Mouse (Mus musculus) midbrain, embryonic 16.5 days (tissue): ENCODE measurements around the gene Fam118a. TPM values are rescaled to one million over a fixed set of nuclear protein-coding genes. Genes with fewer than 3 reads are reported as not detected.

ENCODE experiments used
- ATAC-seq: fragments of 200-750 bp; cut with Nextera tagmentation; 2 replicates; pipeline ENCODE4 v1.8.0; 2017; ENCODE audit warnings: moderate TSS enrichment
- H3K27ac ChIP-seq: fragments of 300-500 bp; sonication (generic); 2 replicates; pipeline ENCODE4 v1.5.1; 2014; ENCODE audit warnings: mild to moderate bottlenecking, low read length, mixed read lengths
- H3K27me3 ChIP-seq: fragments of 300-500 bp; sonication (generic); 2 replicates; pipeline ENCODE4 v1.6.1; 2014; ENCODE audit warnings: low read depth, low read length, mixed read lengths; ENCODE audit not compliant: control insufficient read depth, insufficient read depth
- H3K36me3 ChIP-seq: fragments of 300-500 bp; sonication (generic); 2 replicates; pipeline ENCODE4 v1.6.1; 2014; ENCODE audit warnings: mild to moderate bottlenecking, low read length, moderate library complexity, mixed read lengths; ENCODE audit not compliant: control insufficient read depth, insufficient read depth
- H3K4me1 ChIP-seq: fragments of 300-500 bp; sonication (generic); 2 replicates; pipeline ENCODE4 v1.6.1; 2014; ENCODE audit warnings: mild to moderate bottlenecking, low read length, mixed read lengths; ENCODE audit not compliant: control insufficient read depth, insufficient read depth
- H3K4me2 ChIP-seq: fragments of 300-500 bp; sonication (generic); 2 replicates; pipeline ENCODE4 v1.6.1; 2014; ENCODE audit warnings: mild to moderate bottlenecking, low read length, mixed read lengths
- H3K4me3 ChIP-seq: fragments of 300-500 bp; sonication (generic); 2 replicates; pipeline ENCODE4 v1.5.1; 2014; ENCODE audit warnings: low read depth, mild to moderate bottlenecking, low read length, moderate library complexity, mixed read lengths
- H3K9ac ChIP-seq: fragments of 300-500 bp; sonication (generic); 2 replicates; pipeline ENCODE4 v1.6.1; 2014; ENCODE audit warnings: low read depth, low read length, mixed read lengths
- H3K9me3 ChIP-seq: fragments of 300-500 bp; sonication (generic); replicated peaks from 2 replicates; pipeline ENCODE4 v1.6.1; 2014; ENCODE audit warnings: mild to moderate bottlenecking, low read length, mixed read lengths; ENCODE audit not compliant: control insufficient read depth, poor library complexity, severe bottlenecking
- WGBS: fragments of 180-500 bp; shearing (Covaris S2); extraction: QIAGEN DNeasy Blood & Tissue Kit; methylation state at CpG from one replicate; pipeline ENCODE4 v1.1.7; 2014; 5-methylcytosine and 5-hydroxymethylcytosine counted together
- polyA plus RNA-seq: library from polyadenylated mRNA; unstranded; fragments of >200 nt; fragmentation: Nextera tagmentation; extraction: Ambion mirVana; gene quantifications from 2 replicates; pipeline ENCODE4 v1.2.1, GENCODE M21; 2015

Gene Fam118a
- polyA plus RNA-seq, 1 experiment from 2014 or later, result 34.7 TPM

DNA sequence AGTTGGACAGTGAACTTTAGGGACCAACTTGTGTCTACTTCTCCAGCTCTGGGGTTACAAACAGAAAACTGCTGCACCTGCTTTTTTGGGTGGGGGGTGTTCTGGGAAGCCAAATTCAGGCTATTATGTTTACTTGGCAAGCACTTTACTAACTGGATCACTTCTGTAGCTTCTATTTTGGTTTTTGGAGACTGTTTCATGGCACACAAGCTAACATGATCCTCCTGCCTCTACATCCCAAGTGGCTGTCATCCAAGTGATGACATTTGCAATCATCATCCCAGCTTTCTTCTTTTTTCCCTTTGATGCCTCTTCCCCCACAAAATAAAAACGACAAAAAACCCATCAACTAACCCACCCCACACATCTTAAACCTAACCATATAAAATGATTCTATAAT is 56.9 kb downstream of the Fam118a start:
- Histone ChIP-seq H3K4me1 (no peaks in the 10 kb centered on the region), H3K36me3 (no peaks in the 10 kb centered on the region), H3K27ac (no peak overlapping the region), H3K4me2 (no peak overlapping the region), H3K27me3 (no peaks in the 10 kb centered on the region), H3K9ac (no peak overlapping the region), H3K9me3 (no peaks in the 10 kb centered on the region), H3K4me3 (no peak overlapping the region)
- no peak for ATAC-seq
- 77% methylated on average over 1 of the region's 1 CpGs for WGBS

Other genes starting within 250 kb of the Fam118a start
- 3.5 and 4.3 TPM in 2 replicates for gene Phf21b, start 172.9 kb upstream of the Fam118a start, polyA plus RNA-seq
- 0.87 and 0.90 TPM in 2 replicates for gene Gm29666, start 108.9 kb upstream of the Fam118a start, polyA plus RNA-seq
- 24.2 and 27.9 TPM in 2 replicates for gene Nup50, start 105.5 kb upstream of the Fam118a start, polyA plus RNA-seq
- 24.5 and 25.9 TPM in 2 replicates for gene 5031439G07Rik, start 40.4 kb upstream of the Fam118a start, polyA plus RNA-seq
- gene Upk3a, start 11.8 kb upstream of the Fam118a start, polyA plus RNA-seq, result 0.77 and 1.1 TPM in 2 replicates
- gene Smc1b, start 103.0 kb downstream of the Fam118a start, polyA plus RNA-seq, result 0.15 TPM in 2 replicates
- 0.78 and 1.4 TPM in 2 replicates for gene Ribc2, start 103.1 kb downstream of the Fam118a start, polyA plus RNA-seq
- gene Fbln1, start 177.0 kb downstream of the Fam118a start, polyA plus RNA-seq, result 38.9 and 41.1 TPM in 2 replicates